Mouse (Mus musculus) frontal cortex, postnatal 10 days (tissue): ENCODE measurements around the gene Arfgap3.
"Not testable (repeated sequence)": the region's sequence is repeated elsewhere in the genome, so short reads cannot be mapped to it uniquely, and the experiment has no call there.

Experiments
- DNase-seq, 2 experiments: peaks; one replicate each; pipeline ENCODE4 v3.0.0; 2022; ENCODE audit warnings: low spot score in 2 of 2, mixed read lengths in 1 of 2

Arfgap3 gene

DNA sequence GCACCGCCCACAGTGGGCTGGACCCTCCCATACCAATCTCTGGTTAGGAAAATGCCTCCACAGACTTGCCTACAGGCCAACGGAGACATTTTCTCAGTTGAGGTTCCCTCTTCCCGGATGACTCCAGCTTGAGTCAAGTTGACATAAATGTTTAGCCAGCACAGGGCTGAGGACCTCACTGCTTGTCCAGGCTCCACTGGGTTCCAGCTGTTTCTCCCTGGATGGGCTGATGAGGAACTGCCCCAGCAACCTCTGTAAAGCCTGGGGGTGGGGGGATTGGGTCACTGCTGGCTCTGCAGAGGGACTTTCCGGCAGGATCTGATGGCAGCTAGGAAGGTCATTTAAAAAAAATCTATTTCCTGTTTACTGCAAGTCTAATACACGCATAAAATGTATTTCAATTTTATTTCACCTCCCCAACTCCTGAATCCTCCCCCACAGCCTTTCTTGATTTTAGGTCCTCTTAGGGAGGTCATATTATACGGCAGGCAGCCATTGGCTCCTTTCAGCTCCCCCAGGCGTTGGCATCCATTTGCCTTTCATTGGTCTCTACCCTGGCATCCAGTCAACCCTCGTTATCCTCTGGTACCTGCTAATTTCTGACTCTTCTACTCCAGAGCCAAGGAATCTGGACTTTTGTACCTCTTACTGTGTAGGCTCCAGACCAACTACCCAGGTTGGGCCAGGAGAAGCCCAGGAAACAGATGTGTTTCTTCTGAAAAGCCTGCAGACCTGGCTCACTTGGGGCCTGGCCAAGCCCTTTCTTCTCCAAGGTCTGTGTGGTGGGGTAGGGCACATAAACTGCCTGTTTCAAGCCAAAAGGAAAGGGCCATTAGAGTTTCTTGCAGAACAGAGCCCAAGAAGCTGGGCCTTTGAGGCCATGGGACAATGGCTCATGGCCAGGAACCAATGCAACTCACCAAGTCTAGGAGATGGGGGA lies 56.1 kb downstream of the Arfgap3 start:
- no peak for DNase-seq

DNA sequence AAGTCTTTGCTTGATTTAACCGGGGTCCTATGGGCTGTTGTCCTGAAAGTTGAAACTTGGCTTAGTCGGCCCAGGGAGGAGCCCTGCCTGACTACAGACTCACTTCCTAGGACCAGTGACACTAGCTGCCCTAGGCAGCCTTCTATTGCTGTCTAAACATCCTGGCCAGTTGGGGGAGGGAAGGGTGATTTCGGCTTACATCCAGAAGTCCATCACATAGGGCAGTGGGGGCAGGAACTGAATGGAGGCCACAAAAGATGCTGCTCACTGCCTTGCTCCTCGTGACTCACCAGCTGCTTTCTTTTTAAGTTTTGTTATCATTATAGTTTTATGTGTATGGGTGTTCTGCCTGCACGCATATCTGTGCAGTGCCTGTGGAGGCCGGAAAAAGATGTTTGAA lies 56.9 kb downstream of the Arfgap3 start:
- DNase-seq, result no peak

DNA sequence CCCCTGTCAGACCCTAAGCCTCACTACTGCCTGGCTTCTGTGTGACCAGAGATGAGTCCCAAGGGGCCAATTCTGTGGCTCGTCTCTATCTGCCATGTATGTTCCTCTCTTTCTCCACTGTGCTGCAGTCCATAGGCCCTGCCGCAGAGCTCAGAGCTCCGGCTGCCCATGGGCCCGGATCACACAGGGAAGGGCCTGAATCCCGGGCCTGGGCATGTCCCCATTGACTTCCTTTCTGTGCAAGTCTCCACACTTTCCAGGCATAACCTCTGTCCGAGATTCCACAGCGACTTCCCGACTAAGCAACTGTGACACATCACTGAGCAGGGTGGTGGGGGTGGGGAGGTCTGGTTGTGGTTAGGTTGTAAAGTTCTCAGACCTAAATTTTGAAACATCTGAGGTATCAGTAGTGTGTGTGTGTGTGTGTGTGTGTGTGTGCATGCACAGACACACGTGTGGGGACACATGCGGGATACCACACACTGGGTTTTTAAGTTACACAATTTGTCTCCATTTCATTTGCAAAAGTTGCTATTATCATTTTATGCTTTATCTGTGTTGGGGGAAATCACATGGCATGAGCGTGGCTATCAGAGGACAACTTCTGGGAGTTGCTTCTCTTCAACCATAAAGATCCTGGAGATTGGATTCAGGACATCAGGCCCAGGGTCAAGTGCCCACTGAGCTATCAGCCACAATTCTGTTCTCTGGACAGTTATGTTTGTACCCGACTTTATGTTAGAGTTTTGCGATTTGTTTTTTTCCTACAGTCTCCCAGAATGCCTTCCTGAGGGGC lies 57.6 kb downstream of the Arfgap3 start:
- no peak for DNase-seq

GRCm38 (mm10) chr15:83290899-83291298 lies 59.1 kb downstream of the Arfgap3 start:
- no peak for DNase-seq

GRCm38 (mm10) chr15:83284828-83285227 lies 65.2 kb downstream of the Arfgap3 start:
- no peak for DNase-seq

GRCm38 (mm10) chr15:83282397-83282796 lies 67.7 kb downstream of the Arfgap3 start:
- no peak for DNase-seq

- DNase-seq, result no peak
Measured at GRCm38 (mm10) chr15:83281303-83281702, 68.7 kb downstream of the Arfgap3 start.

GRCm38 (mm10) chr15:83278579-83278978 lies 71.5 kb downstream of the Arfgap3 start:
- DNase-seq, result no peak

DNA sequence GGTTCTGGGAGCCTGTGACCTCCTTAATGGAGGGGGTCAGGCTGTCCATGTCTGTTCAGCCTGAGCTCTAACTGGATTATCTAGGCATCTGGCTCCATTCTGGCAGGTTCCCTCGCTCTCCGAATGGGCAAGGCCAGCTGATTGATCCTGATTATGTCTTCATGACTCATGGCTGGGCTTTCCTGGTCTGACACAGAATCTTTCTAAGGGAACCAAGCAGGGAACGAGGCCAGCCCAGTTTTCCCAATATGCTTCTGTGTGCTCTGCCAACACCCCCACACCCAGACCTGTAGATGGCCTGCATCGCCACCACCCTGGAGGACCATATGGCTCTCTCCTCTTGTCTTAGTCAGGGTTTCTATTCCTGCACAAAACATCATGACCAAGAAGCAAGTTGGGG lies 72.6 kb downstream of the Arfgap3 start:
- DNase-seq, result no peak

- not testable (repeated sequence) for DNase-seq
Measured at GRCm38 (mm10) chr15:83274237-83274636, 75.8 kb downstream of the Arfgap3 start.

GRCm38 (mm10) chr15:83273017-83273416 lies 77.0 kb downstream of the Arfgap3 start:
- DNase-seq, result no peak

DNA sequence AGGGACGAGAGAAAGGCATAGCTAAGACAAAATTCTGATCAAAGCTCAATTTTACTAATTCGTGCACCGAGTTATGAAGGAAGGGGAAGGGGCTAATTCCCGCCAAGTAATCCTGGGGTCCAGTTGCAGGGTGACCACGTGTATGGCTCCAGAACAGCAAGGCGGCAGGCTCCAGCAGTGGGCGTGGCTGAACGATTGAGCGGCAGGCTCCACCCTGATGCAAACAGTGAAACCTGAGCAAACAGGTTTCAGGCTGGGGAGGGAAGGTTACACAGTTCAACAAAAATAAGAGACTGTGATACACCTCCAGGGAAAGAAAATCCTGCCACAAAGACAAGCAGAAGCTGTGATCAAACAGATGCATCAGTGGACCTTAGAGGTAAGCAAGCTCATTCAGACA lies 78.8 kb downstream of the Arfgap3 start:
- not testable (repeated sequence) for DNase-seq

- DNase-seq, result not testable (repeated sequence)
Measured at GRCm38 (mm10) chr15:83269985-83270384, 80.1 kb downstream of the Arfgap3 start.

- not testable (repeated sequence) for DNase-seq
Measured at GRCm38 (mm10) chr15:83268428-83268827, 81.6 kb downstream of the Arfgap3 start.

- no peak for DNase-seq
Measured at GRCm38 (mm10) chr15:83265269-83265668, 84.8 kb downstream of the Arfgap3 start.

DNA sequence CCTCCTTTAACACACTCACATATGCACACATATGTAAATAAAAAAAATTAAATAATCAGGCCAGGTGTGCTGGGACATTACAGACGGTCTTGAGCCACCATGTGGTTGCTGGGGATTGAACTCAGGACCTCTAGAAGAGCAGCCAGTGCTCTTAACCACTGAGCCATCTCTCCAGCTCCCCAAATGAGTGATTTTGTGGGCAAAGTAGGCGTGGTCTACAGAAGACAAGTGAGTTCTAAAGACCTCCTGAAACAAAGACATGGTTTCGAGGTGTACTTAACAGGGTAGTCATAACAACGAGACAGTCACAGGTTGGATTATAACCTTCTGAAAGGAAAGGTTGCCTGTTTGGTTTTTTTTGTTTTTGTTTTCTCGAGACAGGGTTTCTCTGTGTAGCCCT lies 86.6 kb downstream of the Arfgap3 start:
- DNase-seq, result no peak

- peak in 1 of 2 experiments; percentile 12 for DNase-seq
Measured at GRCm38 (mm10) chr15:83257906-83258305, 92.1 kb downstream of the Arfgap3 start.

GRCm38 (mm10) chr15:83256491-83256890 lies 93.6 kb downstream of the Arfgap3 start:
- no peak for DNase-seq

GRCm38 (mm10) chr15:83255944-83256343 lies 94.1 kb downstream of the Arfgap3 start:
- DNase-seq, result no peak

DNA sequence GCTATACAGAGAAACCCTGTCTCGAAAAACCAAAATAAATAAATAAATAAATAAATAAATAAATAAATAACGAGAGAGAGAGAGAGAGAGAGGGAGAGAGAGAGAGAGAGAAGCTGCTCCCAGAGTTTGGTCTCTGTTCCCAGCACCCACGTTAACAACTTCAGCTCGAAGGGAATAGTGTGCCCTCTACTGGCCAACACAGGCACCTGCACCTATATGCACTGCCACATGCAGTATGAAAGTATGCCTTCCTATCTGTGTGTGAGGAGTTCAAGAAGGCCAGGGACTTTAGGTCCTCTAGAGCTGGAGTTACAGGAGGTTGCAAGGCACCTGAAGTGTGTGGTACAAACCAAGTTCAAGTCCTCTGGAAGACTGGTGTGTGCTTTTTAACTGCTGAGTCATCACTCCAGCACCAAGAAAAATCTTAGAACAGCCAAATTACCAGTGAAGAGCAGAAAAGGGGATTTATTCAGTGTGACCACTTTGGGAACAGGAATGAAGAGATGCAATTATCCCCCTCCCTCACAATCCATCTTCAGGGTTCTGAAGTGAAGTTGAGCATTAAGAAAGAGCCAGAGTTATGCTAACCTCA lies 94.8 kb downstream of the Arfgap3 start:
- DNase-seq, result no peak

- no peak for DNase-seq
Measured at GRCm38 (mm10) chr15:83254372-83255070, 95.5 kb downstream of the Arfgap3 start.

- peak in 1 of 2 experiments; percentile 11 for DNase-seq
Measured at GRCm38 (mm10) chr15:83252060-83252459, 98.0 kb downstream of the Arfgap3 start.
